Mouse (Mus musculus): ENCODE data around the gene Cela2a.
"Not testable (repeated sequence)": the region's sequence is repeated elsewhere in the genome, so short reads cannot be mapped to it uniquely, and the experiment has no call there.

The Cela2a gene

DNA sequence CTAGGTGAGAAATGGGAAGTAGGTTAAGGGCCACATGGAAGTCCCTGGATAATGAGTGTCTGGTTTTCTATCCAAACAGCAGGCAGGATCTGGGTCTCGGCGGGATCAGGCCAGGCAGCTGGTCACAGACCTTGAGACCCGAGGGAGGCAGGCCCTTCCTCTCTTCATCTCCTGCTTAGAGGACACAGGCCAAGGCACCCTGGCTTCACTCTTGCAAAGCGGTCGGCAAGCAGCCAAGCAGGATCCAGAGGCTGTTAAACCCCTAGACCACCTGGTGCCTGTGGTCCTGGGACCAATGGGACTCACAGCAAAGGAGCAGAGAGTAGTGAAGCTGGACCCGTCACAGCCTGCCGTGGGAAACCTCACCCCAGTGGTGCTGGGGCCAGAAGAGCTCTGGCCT lies 29.6 kb downstream of the Cela2a start:
- no peak for DNase-seq

DNA sequence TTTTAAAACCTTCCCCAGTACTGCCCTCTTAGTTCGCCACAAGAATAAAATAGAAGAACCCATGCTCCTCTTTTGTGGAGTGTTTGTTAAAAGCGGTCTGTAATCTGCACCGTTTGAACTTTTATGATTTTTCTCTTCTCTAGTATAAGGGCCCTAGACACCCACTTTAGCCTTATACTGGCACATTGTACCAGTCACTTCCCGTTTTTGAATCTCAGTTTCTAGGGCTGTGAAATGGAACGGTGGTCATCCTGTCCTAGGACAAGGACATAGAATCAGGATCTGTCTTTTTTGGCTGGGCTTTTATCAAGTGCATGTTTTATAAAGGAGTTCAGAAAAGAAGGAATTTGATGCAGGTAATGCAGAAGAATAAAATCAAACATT lies 31.8 kb downstream of the Cela2a start:
- no peak for DNase-seq

DNA sequence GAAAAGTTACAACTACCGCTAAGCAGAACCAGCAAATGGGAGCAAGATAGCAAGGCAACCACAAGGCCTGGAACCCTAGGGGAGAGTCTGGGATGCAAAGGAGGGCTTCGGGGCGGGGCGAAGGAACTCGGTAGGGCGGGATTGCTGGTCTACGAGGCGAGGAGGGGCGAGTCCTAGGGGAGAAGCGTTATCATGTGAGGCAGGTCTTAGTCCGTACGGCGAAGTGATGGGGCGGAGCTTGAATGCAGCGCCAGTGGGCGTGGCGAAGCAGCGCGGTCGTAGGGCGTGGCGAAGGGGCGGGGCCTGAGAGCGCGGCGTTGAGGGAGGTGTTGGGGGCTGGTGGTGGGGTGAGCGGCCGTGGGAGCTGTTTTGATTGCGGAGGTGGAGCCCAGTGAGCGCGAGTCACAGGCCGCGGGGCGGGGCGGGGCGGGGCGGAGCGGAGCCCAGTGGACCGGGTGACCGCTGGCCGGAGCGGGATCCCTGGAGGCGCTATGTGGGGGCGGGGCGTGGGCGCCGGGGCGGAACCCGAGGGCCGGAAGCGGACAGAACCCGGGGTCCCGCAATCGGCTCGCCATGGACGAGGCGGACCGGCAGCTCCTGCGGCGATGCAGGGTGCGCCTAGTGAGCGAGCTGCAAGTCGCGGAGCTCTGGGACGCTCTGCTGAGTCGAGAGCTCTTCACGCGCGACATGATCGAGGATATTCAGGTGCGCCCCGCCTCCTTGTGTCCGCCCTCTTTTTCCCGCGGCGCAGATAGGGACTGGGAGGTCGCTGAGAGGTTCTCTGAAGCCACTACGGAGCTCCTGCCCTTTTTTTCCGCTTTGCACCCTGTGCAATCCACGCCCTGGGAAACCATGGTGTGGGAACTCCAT lies 32.4 kb downstream of the Cela2a start, which contains the start of gene Casp9:
Gene Casp9 (plus strand): TSS at position 331 of the 870 bp plus-strand sequence.
- DNase-seq = peak; percentile 99

DNA sequence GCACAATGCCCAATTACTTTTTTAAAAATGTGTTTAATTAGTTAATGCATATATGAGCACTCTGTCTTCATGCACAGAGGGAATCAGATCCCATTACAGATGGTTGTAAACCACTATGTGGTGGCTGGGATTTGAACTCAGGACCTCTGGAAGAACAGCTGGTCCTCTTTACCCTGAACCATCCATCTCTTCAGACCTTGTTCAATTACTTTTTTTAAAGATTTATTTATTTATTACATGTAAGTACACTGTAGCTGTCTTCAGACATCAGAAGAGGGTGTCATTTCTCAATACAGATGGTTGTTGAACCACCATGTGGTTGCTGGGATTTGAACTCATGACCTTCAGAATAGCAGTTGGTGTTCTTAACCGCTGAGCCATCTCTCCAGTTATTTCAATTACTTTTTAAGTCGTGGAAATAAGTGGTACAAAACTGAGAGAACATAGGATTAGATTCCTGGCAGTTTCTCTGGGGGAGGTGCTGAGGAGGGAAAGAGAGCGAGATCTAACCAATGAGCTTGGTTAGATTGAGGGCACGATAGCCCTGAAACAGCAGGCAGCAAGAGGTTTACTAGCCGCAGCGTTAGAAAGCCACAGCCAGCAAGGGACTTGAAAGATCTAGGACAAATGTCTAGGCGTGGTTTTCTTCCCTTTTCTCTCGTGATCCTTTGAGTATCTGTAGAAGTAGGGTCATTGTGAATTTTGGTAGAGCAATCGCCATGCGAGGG lies 33.2 kb downstream of the Cela2a start:
- DNase-seq = no peak

DNA sequence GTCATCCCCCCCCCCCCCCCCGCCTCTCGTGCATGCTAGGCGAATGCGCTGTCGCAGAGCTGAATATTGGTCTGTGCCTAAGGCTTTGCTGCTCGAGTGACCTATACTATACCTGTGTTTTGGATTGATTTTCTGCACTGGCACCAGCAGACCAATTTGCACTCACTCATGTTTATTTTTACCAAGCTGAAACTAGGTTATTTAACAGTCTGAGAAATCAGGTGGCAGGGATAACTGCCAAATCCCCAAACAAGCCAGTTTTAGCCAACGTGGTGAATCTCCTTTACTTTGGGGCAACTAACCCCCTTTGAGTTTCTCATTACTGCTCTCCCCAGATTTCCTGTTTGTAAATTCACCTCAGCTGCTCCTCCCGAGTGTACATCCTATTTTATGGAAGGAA lies 34.0 kb downstream of the Cela2a start:
- no peak for DNase-seq

DNA sequence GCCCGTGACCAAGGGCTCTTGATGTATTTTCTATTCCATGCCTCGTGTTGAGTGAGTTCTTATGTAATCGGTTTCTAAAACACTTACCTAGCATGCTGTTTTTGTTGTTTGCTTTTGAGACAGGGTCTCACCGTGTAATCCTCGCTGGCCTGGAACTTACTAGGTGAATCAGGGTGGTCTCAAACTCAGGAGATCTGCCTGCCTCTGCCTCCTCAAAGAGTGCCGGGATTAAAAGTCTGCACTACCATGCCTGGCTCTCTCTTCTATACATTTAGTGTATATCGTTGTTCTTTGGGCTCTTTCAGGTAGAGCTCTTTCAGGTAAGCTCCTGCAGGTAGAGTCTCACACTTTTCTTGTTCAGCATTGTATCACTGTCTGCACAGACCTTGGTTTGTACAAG lies 34.5 kb downstream of the Cela2a start:
- DNase-seq = no peak

DNA sequence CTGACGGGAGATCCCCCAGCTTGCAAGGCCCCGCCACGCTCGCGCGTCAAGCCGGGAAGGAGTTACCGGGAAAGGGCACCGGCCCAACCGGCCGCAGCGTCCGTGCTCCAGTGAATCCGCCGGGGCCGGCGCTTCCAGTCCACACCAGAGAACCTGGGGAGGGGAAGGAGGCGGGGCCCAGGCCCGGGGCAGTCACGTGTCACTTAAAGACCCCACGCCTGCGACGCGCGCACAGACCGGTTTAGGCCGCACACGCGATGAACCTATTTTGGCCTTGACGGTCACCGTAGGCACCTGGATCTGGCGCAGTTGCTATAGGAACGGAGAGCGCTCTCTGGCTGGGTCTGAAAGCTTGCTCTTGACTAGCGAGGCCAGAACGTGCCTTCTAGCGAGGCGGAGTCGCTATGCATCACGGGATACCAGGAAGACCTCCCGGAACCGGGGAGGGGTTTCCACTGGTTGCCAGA lies 35.4 kb downstream of the Cela2a start, which contains the start of gene Dnajc16:
Gene Dnajc16 (minus strand): TSS at position 408 of the 467 bp plus-strand sequence.
- DNase-seq = peak; percentile 98

DNA sequence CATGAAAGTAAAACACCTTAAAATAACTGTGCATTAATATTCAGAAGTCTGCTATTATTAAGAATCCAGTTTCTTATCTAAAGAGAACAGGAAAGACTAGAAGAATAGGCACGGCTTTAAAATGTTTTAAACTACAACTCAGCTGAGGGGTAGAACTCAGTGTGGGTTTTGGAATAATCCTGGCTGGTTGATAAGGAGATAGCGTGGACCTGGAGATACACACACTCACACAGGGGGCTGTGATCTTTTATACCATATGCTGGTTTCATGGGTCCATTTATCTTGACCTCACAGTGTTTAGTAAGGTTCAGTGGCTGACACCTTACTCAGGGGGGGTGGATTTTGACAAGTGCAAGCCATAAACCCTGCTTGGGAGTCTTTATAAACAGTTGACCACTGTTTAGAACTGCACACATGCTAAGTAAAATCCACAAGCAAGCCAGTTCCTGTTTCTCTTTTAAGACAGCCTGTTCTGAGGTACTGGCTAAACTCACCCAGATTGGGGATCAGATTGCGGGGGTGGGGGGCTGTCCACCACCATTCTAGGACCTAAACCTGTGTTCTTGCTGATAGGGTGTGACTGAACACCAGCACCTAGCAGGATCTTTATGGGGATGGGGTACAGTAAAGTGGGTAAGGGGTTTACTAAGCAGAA lies 36.3 kb downstream of the Cela2a start:
- no peak for DNase-seq

DNA sequence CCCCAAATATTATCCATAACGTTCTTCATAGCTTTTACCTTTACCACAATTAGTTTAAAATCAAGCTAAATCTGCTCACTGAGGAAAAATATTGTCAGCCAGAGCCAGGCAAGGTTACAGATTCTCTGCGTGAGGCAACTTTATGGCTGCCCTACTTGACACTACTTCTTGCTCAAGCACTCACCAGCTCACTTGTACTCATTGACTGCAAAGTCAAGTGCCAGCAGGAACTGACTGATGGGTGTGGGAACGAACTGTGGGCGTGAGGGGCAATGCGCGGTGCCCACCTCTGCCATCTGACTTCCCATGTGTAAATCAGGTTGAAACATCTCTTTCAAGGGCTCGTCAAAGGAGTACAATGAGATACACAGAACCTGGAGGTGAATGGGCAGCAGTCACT lies 38.5 kb downstream of the Cela2a start:
- DNase-seq = no peak

DNA sequence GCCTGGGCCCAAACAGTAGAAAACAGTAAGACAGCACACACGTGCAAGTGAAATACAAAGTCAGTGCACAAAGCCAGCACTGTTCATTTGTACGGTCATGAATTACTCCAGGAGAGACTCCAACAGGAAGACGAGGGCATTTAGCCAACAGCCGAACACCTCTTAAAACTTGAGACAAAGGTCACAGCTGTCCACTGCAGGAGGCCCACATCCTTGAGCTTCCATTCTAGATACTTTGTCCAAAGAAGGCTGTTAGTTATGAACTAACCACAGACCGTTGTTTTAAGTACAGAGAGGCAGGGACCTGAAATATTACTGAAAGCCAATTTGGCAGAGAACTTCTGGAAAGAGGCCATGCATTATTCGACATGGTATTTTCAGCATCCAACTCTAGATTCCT lies 38.9 kb downstream of the Cela2a start:
- peak; percentile 72 for DNase-seq

DNA sequence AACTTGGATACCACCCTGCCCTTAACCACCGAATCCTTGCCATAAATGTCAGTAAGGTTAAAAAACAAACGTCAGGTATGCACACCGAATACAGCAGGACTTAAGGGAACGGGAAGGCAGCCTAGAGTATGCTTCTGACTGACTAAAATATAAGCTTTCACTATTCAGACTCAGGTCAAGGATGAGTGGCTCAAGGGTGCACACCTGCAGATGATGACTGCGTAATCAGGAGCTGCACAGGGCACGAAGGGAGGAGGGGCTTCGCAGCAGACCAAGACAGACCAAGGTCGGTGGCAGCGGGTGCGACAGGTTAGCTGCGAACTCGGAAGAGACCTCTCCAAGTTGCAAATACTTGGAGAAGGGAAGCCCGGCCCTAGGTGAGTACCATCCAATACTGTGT lies 39.8 kb downstream of the Cela2a start:
- DNase-seq = no peak

DNA sequence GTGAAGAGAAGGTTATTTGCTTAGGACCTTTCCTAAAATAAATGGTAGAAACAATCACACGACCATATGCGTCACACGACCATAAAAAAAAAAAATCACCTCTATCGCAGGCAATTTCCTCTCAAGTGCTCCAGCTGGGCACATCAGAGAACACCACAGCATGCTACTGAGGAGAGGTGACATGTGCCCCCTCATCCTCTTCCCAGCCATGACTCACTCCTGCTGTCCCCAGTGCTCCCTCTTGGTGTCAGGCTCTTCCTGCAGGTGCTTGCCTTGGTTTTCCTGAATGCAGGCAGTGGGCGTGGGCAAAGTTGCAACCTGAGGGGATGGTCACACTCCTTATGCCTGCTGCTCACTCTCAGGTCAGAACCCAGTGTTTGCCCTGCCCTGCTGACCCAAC lies 41.1 kb downstream of the Cela2a start:
- DNase-seq = no peak

DNA sequence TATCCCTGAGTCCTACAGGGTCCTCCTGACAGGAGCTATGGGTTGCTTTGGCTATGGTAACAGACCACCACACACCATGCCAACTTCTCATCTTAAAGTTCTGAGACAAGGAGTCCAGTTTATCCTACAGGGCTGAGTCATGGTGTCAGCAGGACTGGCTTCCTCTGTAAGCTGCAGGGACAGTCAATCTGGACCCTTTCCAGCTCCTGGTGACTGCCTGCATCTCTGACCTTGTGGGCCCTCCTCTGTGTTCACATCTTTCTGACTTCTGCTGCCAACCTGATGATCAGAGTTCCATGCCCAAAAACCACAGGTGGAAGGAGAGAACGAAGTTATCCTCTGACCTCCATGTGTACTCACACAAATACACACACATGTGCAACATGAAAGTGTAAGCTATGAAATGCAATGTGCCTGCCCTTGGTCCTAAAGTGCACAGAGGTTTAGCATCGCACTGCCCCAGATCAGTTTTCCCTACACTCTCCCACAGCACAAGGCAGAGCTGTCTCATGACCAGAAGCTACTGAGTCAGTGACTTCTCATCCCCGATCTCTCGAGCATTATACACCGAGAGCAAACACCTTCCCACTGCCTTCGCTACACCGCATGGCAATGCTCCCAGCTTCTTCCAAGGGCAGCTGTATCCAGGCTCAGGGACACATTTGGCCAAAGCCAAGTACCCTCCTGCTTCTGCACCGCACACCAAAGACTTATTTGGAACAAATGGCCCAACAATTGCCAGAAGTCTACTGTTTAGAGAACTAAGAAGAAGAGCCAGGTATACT lies 44.6 kb downstream of the Cela2a start:
- DNase-seq = no peak

DNA sequence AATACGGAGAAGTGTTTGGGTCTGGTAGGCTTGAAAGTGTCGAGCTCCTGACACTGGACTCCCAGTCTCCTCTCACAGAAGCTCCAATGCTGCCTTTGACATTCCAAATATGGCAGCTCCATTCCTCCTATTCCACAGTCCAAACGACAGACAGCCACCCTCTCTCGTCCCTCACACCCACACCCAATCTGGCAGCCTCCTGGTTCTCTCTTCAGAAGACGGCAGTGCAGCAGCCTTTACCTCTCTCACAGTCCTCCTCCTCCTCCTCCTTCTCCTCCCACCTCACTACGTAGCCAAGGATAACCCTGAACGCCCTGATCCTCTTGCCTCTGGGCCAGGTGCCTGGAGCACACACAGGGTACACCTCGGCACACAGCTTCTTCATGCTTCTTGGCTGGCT lies 46.1 kb downstream of the Cela2a start:
- DNase-seq = no peak

DNA sequence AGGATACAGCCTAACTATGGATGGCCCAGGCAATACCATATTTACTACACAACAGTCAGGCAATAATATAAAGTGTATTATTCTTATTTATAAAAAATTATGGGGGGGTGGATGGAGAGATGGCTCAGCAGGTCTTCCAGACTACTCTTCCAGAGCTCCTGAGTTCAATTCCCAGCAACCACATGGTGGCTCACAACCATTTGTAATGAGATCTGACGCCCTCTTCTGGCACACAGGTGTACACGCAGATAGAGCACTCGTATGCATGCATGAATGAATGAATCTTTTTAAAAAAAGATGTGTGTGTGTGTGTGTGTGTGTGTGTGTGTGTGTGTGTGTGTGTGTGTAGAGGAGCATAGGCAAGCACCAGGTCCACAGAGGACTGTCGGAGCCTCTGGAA lies 52.9 kb downstream of the Cela2a start:
- DNase-seq = not testable (repeated sequence)

DNA sequence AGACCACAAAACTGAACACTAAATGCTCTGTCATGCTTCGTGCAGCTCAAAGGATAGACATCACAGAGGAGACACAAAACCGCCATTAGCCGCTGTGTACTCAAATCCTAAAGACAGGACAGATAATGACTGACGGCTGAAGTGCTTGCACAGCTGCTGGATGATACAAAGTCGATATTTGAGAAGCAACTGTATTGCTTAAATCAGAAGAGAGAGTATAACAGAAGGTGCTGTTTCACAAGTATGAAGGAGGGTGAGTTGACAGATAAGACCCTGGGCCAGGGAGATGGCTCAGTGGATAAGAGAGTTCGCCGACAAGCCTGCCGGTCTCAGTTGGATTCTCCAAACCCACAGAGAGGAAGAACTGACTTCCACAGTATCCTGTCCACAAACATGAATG lies 54.1 kb downstream of the Cela2a start:
- no peak for DNase-seq

DNA sequence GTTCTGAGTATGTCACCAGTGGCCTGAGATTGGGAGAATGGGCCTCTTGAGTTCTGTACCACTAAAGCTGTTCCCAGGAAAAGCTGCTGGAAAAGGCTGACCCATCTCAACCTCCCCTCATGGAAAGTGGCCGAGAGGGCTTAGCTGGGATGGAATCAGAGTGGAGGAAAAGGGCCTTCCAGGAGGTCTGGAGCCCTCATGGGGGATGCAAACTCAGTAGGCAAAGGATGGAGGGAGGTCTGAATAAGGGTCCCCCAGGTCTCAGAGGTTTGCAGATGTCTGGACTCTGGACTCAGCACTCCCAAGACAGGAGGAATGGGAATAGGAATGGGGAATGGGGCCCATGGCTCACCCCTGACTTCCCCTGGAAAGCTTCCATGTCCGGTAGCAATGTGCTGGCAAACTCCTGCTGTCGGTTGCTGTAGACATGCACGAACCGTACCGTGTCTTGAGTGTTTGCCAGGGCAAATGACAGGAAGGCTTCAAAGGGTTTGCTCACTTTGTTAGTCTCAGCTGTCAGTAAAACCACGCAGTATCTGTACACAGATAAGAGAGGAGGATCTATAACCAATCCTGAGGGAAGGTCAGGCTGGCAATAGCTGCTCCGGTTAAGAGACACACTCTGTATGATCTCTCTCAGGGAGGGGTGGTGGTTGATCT lies 56.3 kb downstream of the Cela2a start:
- DNase-seq = no peak

DNA sequence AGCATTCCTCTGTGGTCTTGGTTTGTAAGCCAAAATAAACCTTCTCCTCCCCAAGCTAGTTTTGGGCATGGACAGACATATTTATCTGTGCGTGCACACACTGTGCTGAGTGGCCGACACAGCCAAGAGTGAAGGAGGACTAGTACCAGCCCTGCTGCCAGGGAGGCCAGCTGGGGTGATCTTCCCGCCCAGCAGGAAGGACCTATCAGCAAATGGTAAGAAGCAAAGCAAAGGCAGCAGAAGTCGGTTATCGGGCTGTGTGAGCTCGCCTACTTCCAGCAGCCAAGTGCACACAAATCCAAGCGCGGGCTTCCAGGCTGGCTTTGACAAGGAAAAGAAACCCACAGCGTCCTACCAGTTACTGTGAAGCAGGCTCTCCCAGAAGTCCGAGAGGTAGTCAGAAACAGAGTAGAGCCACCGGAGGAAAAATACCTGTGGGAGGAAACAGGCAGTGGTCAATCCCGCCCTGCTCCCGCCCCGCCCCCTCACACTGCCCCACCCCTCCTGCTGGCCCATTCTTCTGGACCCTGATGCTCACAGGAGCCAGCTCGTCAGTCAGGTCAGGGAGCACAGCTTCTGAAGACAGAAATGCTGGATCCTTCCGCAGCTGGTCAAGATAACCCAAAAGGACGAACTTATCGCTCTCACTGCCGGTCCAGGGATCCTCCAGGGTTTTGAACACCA lies 58.5 kb downstream of the Cela2a start:
- DNase-seq = peak; percentile 23

DNA sequence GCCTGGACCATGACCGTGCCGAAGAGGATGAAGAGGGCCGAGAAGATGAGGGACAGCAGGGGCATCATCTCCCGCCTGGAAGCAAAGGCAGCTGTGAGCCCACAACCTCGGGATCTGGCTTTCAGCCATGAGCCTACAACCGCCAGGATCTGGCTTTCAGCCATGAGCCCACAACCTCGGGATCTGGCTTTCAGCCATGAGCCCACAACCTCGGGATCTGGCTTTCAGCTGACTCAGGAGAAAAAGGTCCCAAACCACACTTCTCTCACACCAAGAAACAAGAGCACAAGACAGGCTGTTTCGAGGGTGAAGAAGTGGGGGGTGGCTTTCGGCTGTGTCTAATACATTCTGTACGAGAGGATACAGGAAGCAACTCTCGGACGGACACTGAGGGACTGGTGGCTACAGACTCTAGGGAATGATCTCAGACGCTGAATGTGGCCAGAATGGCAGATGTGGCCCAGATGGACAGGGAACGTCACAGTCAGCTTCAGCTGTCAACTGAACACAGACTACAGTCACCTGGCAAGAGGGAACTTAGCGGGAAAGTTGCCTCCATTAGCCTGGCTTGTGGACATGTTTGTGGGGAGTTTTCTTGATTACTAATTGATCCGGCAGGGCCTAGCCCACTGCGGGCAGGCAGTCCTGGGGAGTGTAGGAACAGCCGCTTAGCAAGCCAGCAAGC lies 59.1 kb downstream of the Cela2a start:
- DNase-seq = peak; percentile 77

DNA sequence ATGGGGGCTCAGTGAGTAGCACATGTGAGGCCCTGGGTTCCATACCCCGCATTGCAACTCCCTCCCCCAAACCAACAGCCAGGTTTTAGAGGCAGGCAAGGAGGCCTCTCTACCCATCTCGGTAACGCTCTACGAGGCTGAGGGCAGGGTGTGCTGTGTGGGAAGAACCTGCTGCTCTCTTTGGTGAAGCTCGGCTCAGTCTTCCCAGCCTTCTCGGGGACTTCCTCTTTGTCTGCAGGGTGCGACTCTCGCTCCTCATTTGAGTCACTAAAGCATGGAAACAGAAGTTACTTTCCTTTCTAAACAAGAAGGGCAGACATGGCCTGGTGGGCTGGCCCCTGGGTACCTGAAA lies 59.7 kb downstream of the Cela2a start:
- DNase-seq = no peak

DNA sequence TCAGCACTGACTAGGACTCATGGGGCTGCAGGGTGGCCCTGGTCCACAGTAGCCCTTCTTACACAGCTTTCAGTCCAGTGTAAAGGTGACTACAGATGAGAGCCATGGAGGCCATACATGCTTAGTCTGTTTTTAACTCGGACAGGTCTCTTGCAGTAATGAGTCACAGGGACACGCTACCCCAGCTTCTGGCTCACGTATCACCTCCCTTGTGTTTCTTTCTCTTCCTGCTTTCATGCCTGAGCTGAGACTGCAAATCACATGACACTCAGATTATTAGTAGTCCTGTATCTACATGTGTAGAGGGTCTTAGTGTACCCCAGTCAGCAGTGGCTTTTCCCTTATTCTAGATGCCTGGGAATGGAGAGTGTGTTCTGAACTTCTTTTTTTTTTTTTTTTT lies 61.0 kb downstream of the Cela2a start:
- DNase-seq = no peak

Measured in kidney, postnatal 14 days (tissue).